Mouse (Mus musculus) adrenal gland, postnatal 10 days (tissue): ENCODE measurements around the gene Cox6b2. TPM values are rescaled to one million over a fixed set of nuclear protein-coding genes. Genes with fewer than 3 reads are reported as not detected.
"Not testable (repeated sequence)": the region's sequence is repeated elsewhere in the genome, so short reads cannot be mapped to it uniquely, and the experiment has no call there.

Experiments used
- DNase-seq: peaks from one replicate; pipeline ENCODE4 v3.0.0; 2021; ENCODE audit warnings: mixed read lengths
- long read RNA-seq, 2 experiments: library from polyadenylated mRNA; stranded (forward); transcript quantifications; one replicate each; pipeline ENCODE4 v2.0.0; 2021
- total RNA-seq, 2 experiments: library from RNA; stranded (reverse); gene quantifications; 2 replicates each; pipeline ENCODE4 v1.2.3; 2021

Gene Cox6b2
- 10 to 100 TPM; 28.5 to 39.2 TPM for total RNA-seq
- long read RNA-seq, experiment 1, transcript Cox6b2-201 (4 exons, 553 nt) = major isoform, 14 of 21 reads
- long read RNA-seq, experiment 1, partial matches to known transcripts = 1 of 21 reads
- long read RNA-seq, experiment 1, other reads (novel, unspliced or antisense) = 0 of 21 reads
- long read RNA-seq, experiment 2, transcript Cox6b2-201 (4 exons, 553 nt) = major isoform, 7 of 10 reads
- long read RNA-seq, experiment 2, partial matches to known transcripts = 0 of 10 reads
- long read RNA-seq, experiment 2, other reads (novel, unspliced or antisense) = 1 of 10 reads

GRCm38 (mm10) chr7:4752821-4753570, at the start of gene Cox6b2:
Gene Cox6b2 (minus strand): TSS chr7:4753094.
- peak; percentile 86 for DNase-seq

GRCm38 (mm10) chr7:4802247-4802646, 49.4 kb upstream of the Cox6b2 start:
- DNase-seq = no peak

- no peak for DNase-seq
Observed at GRCm38 (mm10) chr7:4795767-4796433, 43.0 kb upstream of the Cox6b2 start.

GRCm38 (mm10) chr7:4794631-4795168, 41.8 kb upstream of the Cox6b2 start:
- no peak for DNase-seq

GRCm38 (mm10) chr7:4793674-4794073, 40.8 kb upstream of the Cox6b2 start:
- DNase-seq = no peak

GRCm38 (mm10) chr7:4793248-4793647, 40.4 kb upstream of the Cox6b2 start:
- not testable (repeated sequence) for DNase-seq

GRCm38 (mm10) chr7:4792278-4793212, 39.7 kb upstream of the Cox6b2 start, which contains the start of gene Rpl28:
Gene Rpl28 (plus strand): TSS chr7:4792874.
- peak; percentile 95 for DNase-seq

- peak; percentile 77 for DNase-seq
Observed at GRCm38 (mm10) chr7:4789436-4789935, 36.6 kb upstream of the Cox6b2 start, which contains the start of gene Tmem238. Gene Tmem238 (minus strand): TSS chr7:4789656.

- peak; percentile 79 for DNase-seq
Observed at GRCm38 (mm10) chr7:4788499-4789435, 35.9 kb upstream of the Cox6b2 start.

GRCm38 (mm10) chr7:4783667-4784268, 30.9 kb upstream of the Cox6b2 start:
- no peak for DNase-seq

- DNase-seq = no peak
Observed at GRCm38 (mm10) chr7:4782759-4783158, 29.9 kb upstream of the Cox6b2 start, which contains the start of the genes Il11 and Tmem190. Gene Il11 (minus strand): TSS chr7:4782859. Gene Tmem190 (plus strand): TSS chr7:4782937.

GRCm38 (mm10) chr7:4782130-4782529, 29.2 kb upstream of the Cox6b2 start:
- no peak for DNase-seq

- DNase-seq = no peak
Observed at GRCm38 (mm10) chr7:4779921-4780320, 27.0 kb upstream of the Cox6b2 start.

GRCm38 (mm10) chr7:4777851-4778637, 25.1 kb upstream of the Cox6b2 start:
- DNase-seq = no peak

GRCm38 (mm10) chr7:4776861-4777830, 24.3 kb upstream of the Cox6b2 start:
- peak; percentile 75 for DNase-seq

- DNase-seq = no peak
Observed at GRCm38 (mm10) chr7:4776131-4776530, 23.2 kb upstream of the Cox6b2 start.

GRCm38 (mm10) chr7:4771202-4771601, 18.3 kb upstream of the Cox6b2 start, which contains the start of gene Fam71e2:
Gene Fam71e2 (minus strand): TSS chr7:4771302.
- no peak for DNase-seq
